Mouse (Mus musculus) ES-E14 (cell line): ENCODE measurements around the gene D930020B18Rik. TPM values are rescaled to one million over a fixed set of nuclear protein-coding genes. Genes with fewer than 3 reads are reported as not detected.
A peak's percentile ranks its signal among the peaks of the same experiment; 100 is the strongest.

Experiments used
- DNase-seq: peaks from one replicate; pipeline ENCODE4 v3.0.0-alpha.2; 2013; ENCODE audit warnings: low read depth, low spot score
- H3K27ac ChIP-seq: 2 replicates; pipeline ENCODE4 v1.5.1; 2012; ENCODE audit warnings: low read depth, mild to moderate bottlenecking, low read length, moderate library complexity, mixed read lengths; ENCODE audit not compliant: poor library complexity, insufficient read depth, severe bottlenecking
- H3K36me3 ChIP-seq: 2 replicates; pipeline ENCODE4 v1.6.1; 2012; ENCODE audit warnings: mild to moderate bottlenecking, low read length, moderate library complexity, mixed read lengths; ENCODE audit not compliant: control insufficient read depth, poor library complexity, insufficient read depth, severe bottlenecking
- H3K4me1 ChIP-seq, 2 experiments: fragments of 150-350 bp in 1 of 2; sonication (generic) in 1 of 2; 2 replicates each; pipeline ENCODE4 v1.6.1; 2012; ENCODE audit warnings: low read length in 2 of 2, mild to moderate bottlenecking in 1 of 2, mixed read lengths in 1 of 2; ENCODE audit not compliant: control insufficient read depth in 2 of 2, insufficient read depth in 2 of 2, poor library complexity in 1 of 2
- H3K4me3 ChIP-seq, 2 experiments: fragments of 150-350 bp in 1 of 2; sonication (generic) in 1 of 2; 2 replicates each; pipeline ENCODE4 v1.5.1; 2012; ENCODE audit warnings: low read length in 2 of 2, low read depth in 1 of 2, mild to moderate bottlenecking in 1 of 2, mixed read lengths in 1 of 2; ENCODE audit not compliant: insufficient read depth in 1 of 2, poor library complexity in 1 of 2, severe bottlenecking in 1 of 2
- H3K9ac ChIP-seq: 2 replicates; pipeline ENCODE4 v1.6.1; 2012; ENCODE audit warnings: low read depth, mild to moderate bottlenecking, low read length, mixed read lengths; ENCODE audit not compliant: poor library complexity, insufficient read depth, severe bottlenecking
- H3K9me3 ChIP-seq: fragments of 150-350 bp; sonication (generic); 2 replicates; pipeline ENCODE4 v1.6.1; 2012; ENCODE audit warnings: low read depth, mild to moderate bottlenecking, low read length; ENCODE audit not compliant: control insufficient read depth, insufficient read depth
- CHD2 ChIP-seq: IDR thresholded peaks from 2 replicates; pipeline ENCODE4 v1.6.1; 2014; ENCODE audit warnings: mild to moderate bottlenecking, low read depth, low read length, inconsistent platforms
- HCFC1 ChIP-seq: IDR thresholded peaks from 2 replicates; pipeline ENCODE4 v1.6.1; 2012; ENCODE audit warnings: low read length, inconsistent platforms, borderline replicate concordance; ENCODE audit not compliant: insufficient read depth
- MAFK ChIP-seq: IDR thresholded peaks from 2 replicates; pipeline ENCODE4 v1.6.1; 2014; ENCODE audit warnings: mild to moderate bottlenecking, low read depth, low read length, inconsistent platforms; ENCODE audit not compliant: insufficient read depth
- ZC3H11A ChIP-seq: IDR thresholded peaks from 2 replicates; pipeline ENCODE4 v1.6.1; 2012; ENCODE audit warnings: low read depth, mild to moderate bottlenecking, inconsistent platforms, low read length, borderline replicate concordance
- ZNF384 ChIP-seq: IDR thresholded peaks from 2 replicates; pipeline ENCODE4 v1.6.1; 2012; ENCODE audit warnings: low read depth, low read length, inconsistent platforms
- in situ Hi-C, 2 experiments: fragments of 600-800 bp; cut with MboI; formaldehyde crosslinking; loops; one replicate each; pipeline ENCODE4 v1.15.1; 2025; ENCODE audit warnings: low sequenced_read_pairs in 2 of 2, inconsistent platforms in 1 of 2; ENCODE audit not compliant: unreplicated experiment in 2 of 2
- total RNA-seq: library from RNA; depleted of rRNA; stranded (reverse); fragments of 300-350 nt; gene quantifications from 2 replicates; pipeline ENCODE4 v1.2.3, GENCODE M21; 2012

Gene D930020B18Rik
- total RNA-seq, 1 experiment = 0.13 TPM

GRCm38 (mm10) chr10:121604632-121605344, 36.6 kb upstream of the D930020B18Rik start:
- Histone ChIP-seq H3K4me3 (no peak overlapping the region), H3K36me3 (peaks cover 81% of the 10 kb centered on the region), H3K27ac (no peak overlapping the region), H3K9ac (no peak overlapping the region), H3K9me3 (no peaks in the 10 kb centered on the region), H3K4me1 (peaks cover 0 to 13% of the 10 kb centered on the region in 2 experiments; a peak in 1 of 4 replicates)
- no peak for DNase-seq
- in situ Hi-C loops = no loop called here
- TF ChIP-seq ZNF384 = no peak
- TF ChIP-seq MAFK = peak; percentile 59; the same call in 1 of the 2 replicates

DNA sequence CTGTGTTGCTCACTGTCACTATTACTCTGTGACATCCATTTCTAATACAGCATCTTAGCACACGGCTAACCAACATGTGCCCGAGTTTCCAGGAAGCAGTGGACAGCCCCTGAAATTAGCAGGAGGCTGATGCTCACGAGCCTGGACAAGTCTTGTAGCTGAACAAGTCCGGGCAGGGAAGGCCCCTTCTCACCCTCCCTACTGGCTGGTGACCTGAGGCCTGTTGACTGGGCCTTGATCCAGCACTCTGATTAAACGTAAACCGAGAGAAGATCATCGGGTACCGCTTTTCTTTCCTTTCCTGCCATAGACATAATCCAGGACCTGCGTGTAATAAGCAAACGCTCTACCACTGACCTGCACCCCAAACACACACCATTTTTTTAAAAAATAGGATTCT, 33.2 kb upstream of the D930020B18Rik start:
- in situ Hi-C loops = no loop called here
- TF ChIP-seq HCFC1 (no peak), CHD2 (no peak), ZC3H11A (no peak), ZNF384 (no peak), MAFK (no peak)
- H3K9me3 ChIP-seq = no peaks in the 10 kb centered on the region
- H3K9ac ChIP-seq = no peak overlapping the region
- H3K27ac ChIP-seq = no peak overlapping the region
- peaks cover 72% of the 10 kb centered on the region for H3K36me3 ChIP-seq
- H3K4me3 ChIP-seq = no peak overlapping the region
- DNase-seq = no peak
- H3K4me1 ChIP-seq = peaks cover 0 to 3% of the 10 kb centered on the region in 2 experiments; a peak in 1 of 4 replicates

GRCm38 (mm10) chr10:121611587-121611986, 29.8 kb upstream of the D930020B18Rik start:
- peaks cover 63% of the 10 kb centered on the region for H3K36me3 ChIP-seq
- no peak for TF ChIP-seq HCFC1
- TF ChIP-seq CHD2 = no peak
- no peak for TF ChIP-seq ZC3H11A
- no peak for TF ChIP-seq MAFK
- TF ChIP-seq ZNF384 = no peak
- no peak overlapping the region for H3K9ac ChIP-seq
- peaks cover 0 to 3% of the 10 kb centered on the region in 2 experiments; a peak in 1 of 4 replicates for H3K4me1 ChIP-seq
- H3K9me3 ChIP-seq = no peaks in the 10 kb centered on the region
- DNase-seq = no peak
- H3K27ac ChIP-seq = no peak overlapping the region
- in situ Hi-C loops = no loop called here
- H3K4me3 ChIP-seq = no peak overlapping the region

DNA sequence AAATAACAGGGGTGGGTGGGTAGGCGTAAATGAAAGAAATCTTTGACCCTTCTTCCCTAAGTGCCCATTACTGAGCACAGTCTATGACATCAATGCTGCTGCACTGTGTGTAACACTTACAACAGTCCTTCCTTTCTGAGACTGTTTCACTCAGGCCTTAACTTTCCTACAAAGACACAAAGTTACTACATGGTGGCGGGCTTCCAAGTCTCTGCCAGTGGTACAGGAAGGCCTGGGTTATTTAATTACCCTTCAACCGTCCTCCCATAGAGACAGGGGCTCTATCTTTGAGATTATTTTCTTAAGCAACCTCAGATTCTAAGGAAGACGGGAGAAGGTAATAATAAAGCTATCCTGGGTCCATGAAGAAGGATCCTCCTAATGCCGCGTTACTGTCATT, 28.9 kb upstream of the D930020B18Rik start:
- no peak overlapping the region for H3K9ac ChIP-seq
- H3K9me3 ChIP-seq = no peaks in the 10 kb centered on the region
- H3K4me1 ChIP-seq = peaks cover 0 to 3% of the 10 kb centered on the region in 2 experiments; a peak in 1 of 4 replicates
- DNase-seq = no peak
- TF ChIP-seq HCFC1 (no peak), MAFK (no peak), ZC3H11A (no peak), ZNF384 (no peak), CHD2 (no peak)
- in situ Hi-C loops = no loop called here
- H3K4me3 ChIP-seq = no peak overlapping the region
- H3K27ac ChIP-seq = no peak overlapping the region
- peaks cover 61% of the 10 kb centered on the region for H3K36me3 ChIP-seq

DNA sequence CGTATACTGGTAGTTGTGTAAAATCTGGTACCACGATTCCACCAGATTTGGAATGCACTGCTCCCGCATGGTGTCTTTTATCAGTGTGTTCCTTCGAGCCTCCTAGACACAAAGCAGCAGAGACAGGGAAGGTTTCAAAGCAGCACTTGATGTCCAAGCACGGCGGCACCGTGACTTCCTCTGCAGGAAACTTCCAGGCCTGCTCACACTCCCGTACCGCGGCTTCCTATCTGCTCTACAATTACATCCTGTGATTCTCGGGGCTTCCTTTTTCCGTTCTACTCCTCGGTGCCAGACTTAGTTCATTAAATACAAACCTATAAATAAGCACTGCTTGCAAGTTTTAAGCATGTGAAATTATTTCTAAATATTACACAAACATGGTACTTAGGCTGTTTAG, 27.8 kb upstream of the D930020B18Rik start:
- TF ChIP-seq CHD2 = no peak
- TF ChIP-seq MAFK = no peak
- TF ChIP-seq ZC3H11A = no peak
- TF ChIP-seq HCFC1 = no peak
- no peak for TF ChIP-seq ZNF384
- Histone ChIP-seq H3K4me1 (no peaks in the 10 kb centered on the region), H3K4me3 (no peak overlapping the region), H3K9me3 (no peaks in the 10 kb centered on the region), H3K9ac (no peak overlapping the region), H3K27ac (no peak overlapping the region), H3K36me3 (peaks cover 61% of the 10 kb centered on the region)
- in situ Hi-C loops = no loop called here
- no peak for DNase-seq
